Mouse (Mus musculus) embryonic facial prominence, embryonic 12.5 days (tissue): ENCODE measurements around the gene Boll. TPM values are rescaled to one million over a fixed set of nuclear protein-coding genes. Genes with fewer than 3 reads are reported as not detected.

ENCODE experiments used
- ATAC-seq: fragments of 200-750 bp; cut with Nextera tagmentation; 2 replicates; pipeline ENCODE4 v1.8.0; 2017; ENCODE audit not compliant: insufficient number of reproducible peaks, insufficient read depth, low FRiP score, low TSS enrichment
- H3K27ac ChIP-seq: fragments of 300-500 bp; sonication (generic); 2 replicates; pipeline ENCODE4 v1.5.1; 2016; ENCODE audit warnings: mild to moderate bottlenecking
- H3K27me3 ChIP-seq: fragments of 300-500 bp; sonication (generic); 2 replicates; pipeline ENCODE4 v1.6.1; 2016; ENCODE audit warnings: mild to moderate bottlenecking, moderate library complexity
- H3K36me3 ChIP-seq: fragments of 300-500 bp; sonication (generic); 2 replicates; pipeline ENCODE4 v1.6.1; 2016; ENCODE audit warnings: mild to moderate bottlenecking
- H3K4me1 ChIP-seq: fragments of 300-500 bp; sonication (generic); 2 replicates; pipeline ENCODE4 v1.6.1; 2016
- H3K4me2 ChIP-seq: fragments of 300-500 bp; sonication (generic); replicated peaks from 2 replicates; pipeline ENCODE4 v1.6.1; 2016; ENCODE audit warnings: mild to moderate bottlenecking, moderate library complexity
- H3K4me3 ChIP-seq: fragments of 300-500 bp; sonication (generic); 2 replicates; pipeline ENCODE4 v1.5.1; 2016; ENCODE audit warnings: mild to moderate bottlenecking
- H3K9ac ChIP-seq: fragments of 300-500 bp; sonication (generic); 2 replicates; pipeline ENCODE4 v1.6.1; 2016; ENCODE audit warnings: mild to moderate bottlenecking, moderate library complexity
- H3K9me3 ChIP-seq: fragments of 300-500 bp; sonication (generic); 2 replicates; pipeline ENCODE4 v1.6.1; 2016; ENCODE audit warnings: mild to moderate bottlenecking, moderate library complexity
- WGBS: fragments of 180-500 bp; shearing (Covaris S2); methylation state at CpG from one replicate; pipeline ENCODE4 v1.1.7; 2016; 5-methylcytosine and 5-hydroxymethylcytosine counted together
- polyA plus RNA-seq: library from polyadenylated mRNA; unstranded; fragments of >200 nt; fragmentation: Nextera tagmentation; extraction: Ambion mirVana; gene quantifications from 2 replicates; pipeline ENCODE4 v1.2.1, GENCODE M21; 2016

Gene Boll
- polyA plus RNA-seq: 0.43 and 0.54 TPM in 2 replicates

DNA sequence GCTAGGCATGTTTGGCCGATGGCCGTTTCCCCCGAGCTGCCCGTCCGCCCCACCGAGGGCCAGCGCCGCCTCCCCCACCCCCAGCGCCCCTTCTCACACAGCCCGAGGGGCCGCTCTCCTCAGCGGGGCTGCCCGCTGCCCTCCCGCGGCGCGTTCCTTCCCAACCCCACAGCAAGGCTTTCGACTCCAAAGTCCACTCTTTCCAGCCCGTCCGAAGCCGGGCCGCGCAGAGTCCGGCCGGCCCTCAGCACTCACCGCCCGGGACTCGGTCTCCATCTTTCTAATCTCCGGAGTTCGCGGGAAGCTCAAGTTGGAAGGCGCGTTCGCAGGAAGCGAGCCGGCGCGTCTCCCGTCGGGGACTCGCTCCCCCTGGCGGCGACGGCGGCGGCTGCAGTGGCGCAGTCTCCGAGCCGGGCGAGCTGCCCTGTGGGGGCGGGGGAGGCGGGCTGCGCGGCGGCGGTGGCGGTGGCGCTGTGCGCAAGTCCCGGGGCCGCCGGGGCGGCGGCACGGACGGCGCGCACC lies at the start of gene Boll:
TSS of gene Boll (minus strand) at position 426 of the 522 bp plus-strand sequence.
- H3K9ac ChIP-seq: no peak within 1 kb of the TSS
- no peaks in the 10 kb centered on the region for H3K4me1 ChIP-seq
- WGBS: 15% methylated on average over 54 of the region's 68 CpGs
- peak; percentile 74; the same call in 1 of the 2 replicates for ATAC-seq
- H3K9me3 ChIP-seq: peaks cover 7% of the 10 kb centered on the region
- H3K27me3 ChIP-seq: peaks cover 28% of the 10 kb centered on the region
- H3K4me2 ChIP-seq: peak within 1 kb of the TSS; percentile 54
- peak within 1 kb of the TSS; percentile 43 for H3K4me3 ChIP-seq
- H3K27ac ChIP-seq: no peak within 1 kb of the TSS
- H3K36me3 ChIP-seq: no peaks in the 10 kb centered on the region

DNA sequence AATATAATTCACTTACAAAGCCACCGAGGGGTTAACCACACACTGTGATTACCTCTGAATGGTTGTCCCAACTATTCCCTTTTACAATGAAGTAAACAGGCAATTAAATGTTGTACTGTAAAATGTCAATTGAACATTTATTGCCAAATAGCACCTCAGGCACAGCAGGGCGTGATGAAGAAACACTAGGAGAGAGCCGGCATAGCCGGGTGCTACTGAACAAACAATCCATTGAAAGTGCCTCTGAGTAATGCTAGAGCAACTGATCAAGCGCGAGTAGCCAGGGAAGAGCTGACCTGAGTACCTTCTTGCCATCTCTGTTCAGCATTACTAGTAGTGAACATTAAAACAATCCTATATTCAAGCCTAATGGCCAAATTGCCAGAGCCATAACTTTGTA lies 49.3 kb upstream of the Boll start:
- no peak overlapping the region for H3K27ac ChIP-seq
- H3K9me3 ChIP-seq: no peaks in the 10 kb centered on the region
- no peaks in the 10 kb centered on the region for H3K36me3 ChIP-seq
- no peak for ATAC-seq
- WGBS: 64% methylated on average over 6 of the region's 6 CpGs
- H3K27me3 ChIP-seq: 0 out of 2 replicates have a peak, but pooled peaks cover 4% of the 10 kb centered on the region
- H3K9ac ChIP-seq: no peak overlapping the region
- H3K4me3 ChIP-seq: no peak overlapping the region
- no peak overlapping the region for H3K4me2 ChIP-seq
- no peaks in the 10 kb centered on the region for H3K4me1 ChIP-seq

DNA sequence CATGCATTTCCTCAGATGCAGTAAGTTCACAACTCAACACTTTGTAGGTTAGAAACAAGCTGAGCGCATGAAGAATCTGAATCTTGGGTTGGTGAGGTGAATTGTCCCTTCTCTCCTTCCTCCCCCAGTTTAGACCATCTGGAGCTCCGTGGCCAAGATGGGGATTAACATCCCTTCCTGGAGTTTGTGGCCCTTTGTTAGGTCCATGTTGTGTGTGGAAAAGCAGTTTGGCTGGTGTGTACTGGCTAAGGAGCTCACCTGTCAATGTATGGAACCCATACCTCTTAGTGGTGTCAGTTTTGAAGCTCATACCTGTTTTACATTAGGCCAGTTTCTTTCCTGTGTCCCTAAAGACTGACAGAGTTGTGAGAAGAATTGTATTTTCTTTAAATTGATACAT lies 47.8 kb upstream of the Boll start:
- no peak overlapping the region for H3K4me2 ChIP-seq
- 0 out of 2 replicates have a peak, but pooled peaks cover 12% of the 10 kb centered on the region for H3K27me3 ChIP-seq
- no peak overlapping the region for H3K27ac ChIP-seq
- no peaks in the 10 kb centered on the region for H3K36me3 ChIP-seq
- WGBS: 76% methylated on average over 2 of the region's 2 CpGs
- H3K4me1 ChIP-seq: peaks cover 6% of the 10 kb centered on the region; the same call in 1 of the 2 replicates
- H3K9ac ChIP-seq: no peak overlapping the region
- no peak overlapping the region for H3K4me3 ChIP-seq
- no peaks in the 10 kb centered on the region for H3K9me3 ChIP-seq
- no peak for ATAC-seq

DNA sequence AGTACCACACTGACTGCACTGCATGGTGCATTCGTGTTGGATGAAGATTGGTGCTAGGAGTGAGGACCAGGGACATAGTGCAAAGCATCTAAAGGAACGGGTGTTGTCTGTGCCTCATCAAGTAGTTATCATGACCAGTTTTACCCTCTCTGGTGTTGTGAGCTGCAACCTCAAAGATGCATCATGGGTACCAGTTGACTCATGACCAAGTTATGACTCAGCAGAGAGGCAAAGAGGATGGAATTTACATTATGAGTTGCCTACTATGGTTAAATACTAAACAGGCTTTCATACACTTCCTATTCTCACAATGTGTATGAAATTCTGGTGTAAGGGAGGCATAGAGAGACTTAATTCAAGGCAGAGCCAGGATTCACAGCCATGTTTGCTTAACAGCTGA lies 47.4 kb upstream of the Boll start:
- WGBS: 81% methylated on average over 2 of the region's 2 CpGs
- H3K4me1 ChIP-seq: peaks cover 6% of the 10 kb centered on the region; the same call in 1 of the 2 replicates
- ATAC-seq: no peak

DNA sequence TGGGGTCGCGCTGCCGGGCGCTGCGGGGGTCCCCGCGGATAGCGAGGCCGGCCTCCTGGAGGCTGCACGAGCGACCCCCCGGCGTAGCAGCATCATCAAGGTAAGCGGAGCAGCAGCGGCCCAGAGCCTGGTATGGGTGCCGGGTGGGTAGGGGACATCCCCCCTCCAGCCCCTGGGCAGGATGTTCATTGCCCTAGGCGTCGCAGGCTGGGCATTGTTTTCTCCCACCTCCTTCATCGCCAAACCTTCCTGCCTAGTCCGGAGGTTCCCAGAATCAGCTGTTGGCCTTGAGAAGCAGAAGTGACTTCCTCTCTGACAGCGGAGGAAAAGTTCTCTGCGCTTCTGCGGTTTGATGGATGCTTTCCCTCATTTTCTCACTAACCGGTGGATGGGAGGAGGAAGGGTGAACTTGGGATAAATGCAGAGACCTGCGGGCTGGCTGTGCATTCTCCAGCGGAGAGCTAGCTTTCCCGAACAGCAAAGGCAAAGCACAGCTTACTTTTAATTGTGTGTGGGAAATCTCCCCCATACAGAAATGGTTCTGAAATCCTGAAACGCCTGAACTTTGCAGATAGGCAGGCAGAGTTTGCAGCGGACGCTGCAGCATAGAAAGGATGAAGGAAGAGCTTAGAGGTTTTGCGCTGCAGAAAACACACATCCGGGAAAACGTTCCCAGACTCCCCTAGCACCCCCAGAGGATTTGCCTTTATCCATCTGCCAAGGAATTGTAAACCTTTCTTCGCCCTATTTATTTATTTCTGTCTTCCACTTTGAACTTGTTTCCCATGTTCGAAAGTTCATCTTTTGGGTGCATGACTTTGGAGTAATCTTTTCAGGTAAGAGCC lies 43.5 kb upstream of the Boll start:
- Histone ChIP-seq H3K4me1 (peaks cover 11% of the 10 kb centered on the region; the same call in 1 of the 2 replicates), H3K4me3 (peak overlapping the region; percentile 63), H3K36me3 (no peaks in the 10 kb centered on the region), H3K27me3 (peaks cover 22% of the 10 kb centered on the region; the same call in 1 of the 2 replicates), H3K9me3 (no peaks in the 10 kb centered on the region), H3K27ac (0 out of 2 replicates have a peak overlapping the region, but pooled peaks have one; percentile 7), H3K9ac (peak overlapping the region; percentile 52), H3K4me2 (peak overlapping the region; percentile 99)
- peak; percentile 16; the same call in 1 of the 2 replicates for ATAC-seq
- WGBS: 4% methylated on average over 35 of the region's 35 CpGs

More for the DNA sequence above, 47.4 kb upstream of the Boll start:
- Histone ChIP-seq H3K27ac (no peak overlapping the region), H3K9me3 (no peaks in the 10 kb centered on the region), H3K9ac (no peak overlapping the region), H3K4me3 (no peak overlapping the region), H3K27me3 (0 out of 2 replicates have a peak, but pooled peaks cover 12% of the 10 kb centered on the region), H3K4me2 (no peak overlapping the region), H3K36me3 (no peaks in the 10 kb centered on the region)

DNA sequence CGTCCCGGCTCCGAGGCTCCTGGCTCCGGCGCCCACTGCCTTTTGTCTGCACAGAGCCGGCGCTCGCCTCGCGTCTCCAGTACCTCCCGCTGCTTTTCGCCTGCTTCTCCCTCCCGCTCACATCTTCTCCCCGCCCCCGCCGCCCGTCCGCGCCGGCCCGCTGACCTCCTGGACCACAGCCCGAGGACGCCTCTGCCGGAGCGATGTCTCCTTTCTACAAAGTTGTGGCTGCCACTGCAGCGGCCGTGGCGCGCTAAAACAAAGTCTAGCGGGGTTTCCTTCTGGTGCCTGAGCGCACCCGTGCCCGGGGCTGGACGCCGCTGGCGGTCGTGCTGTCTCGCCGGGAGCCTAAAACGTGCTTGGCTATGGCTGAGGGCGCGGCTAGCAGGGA lies 42.7 kb upstream of the Boll start:
- Histone ChIP-seq H3K4me2 (peak overlapping the region; percentile 99), H3K36me3 (no peaks in the 10 kb centered on the region), H3K9me3 (no peaks in the 10 kb centered on the region), H3K27me3 (peaks cover 22% of the 10 kb centered on the region; the same call in 1 of the 2 replicates), H3K9ac (peak overlapping the region; percentile 52), H3K4me1 (peaks cover 11% of the 10 kb centered on the region; the same call in 1 of the 2 replicates), H3K4me3 (peak overlapping the region; percentile 63), H3K27ac (0 out of 2 replicates have a peak overlapping the region, but pooled peaks have one; percentile 7)
- WGBS: under 1% methylated on average over 42 of the region's 42 CpGs
- ATAC-seq: peak; percentile 53

DNA sequence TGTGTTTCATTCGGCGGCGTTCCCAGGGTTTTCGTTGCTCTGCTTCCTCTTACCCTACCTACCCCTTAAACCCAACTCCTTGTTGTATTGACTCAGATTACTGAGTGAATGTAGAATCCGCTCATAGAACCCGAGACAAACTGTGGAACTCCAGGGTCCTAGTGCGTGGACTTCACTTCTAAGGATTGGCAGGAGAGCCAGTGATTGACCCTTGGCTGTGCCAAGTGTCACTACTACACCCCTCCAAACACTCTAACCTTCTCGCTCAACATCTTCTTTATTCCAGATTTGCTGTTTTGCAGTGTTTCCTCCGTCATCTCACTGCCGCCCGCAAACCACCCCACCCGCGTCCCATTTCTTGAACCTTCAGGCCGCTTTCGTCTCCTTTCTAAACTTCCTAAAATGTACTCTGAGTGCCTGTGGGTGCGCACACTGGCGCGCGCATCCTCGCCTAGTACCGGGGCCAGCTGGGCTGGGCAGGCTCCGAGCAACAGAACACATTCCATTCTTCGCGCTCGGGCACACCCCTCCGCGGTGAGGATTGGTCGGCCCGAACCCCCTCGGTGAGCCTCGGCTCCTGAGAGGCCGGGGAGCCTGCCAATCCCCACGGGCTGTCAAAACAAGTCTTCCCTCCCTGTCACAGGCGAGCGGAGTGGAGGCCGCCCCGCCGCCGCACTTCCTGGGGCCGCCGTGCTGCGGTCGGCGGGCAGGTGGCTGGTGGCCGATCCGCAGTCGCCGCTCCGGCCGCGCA lies 42.2 kb upstream of the Boll start, which contains the start of gene Plcl1:
TSS of gene Plcl1 (plus strand) at position 650 of the 751 bp plus-strand sequence.
- Histone ChIP-seq H3K4me2 (peak within 1 kb of the TSS; percentile 99), H3K9ac (peak within 1 kb of the TSS; percentile 52), H3K36me3 (no peaks in the 10 kb centered on the region), H3K4me1 (peaks cover 11% of the 10 kb centered on the region; the same call in 1 of the 2 replicates), H3K27me3 (peaks cover 22% of the 10 kb centered on the region; the same call in 1 of the 2 replicates), H3K27ac (0 out of 2 replicates have a peak within 1 kb of the TSS, but pooled peaks have one; percentile 7), H3K9me3 (no peaks in the 10 kb centered on the region), H3K4me3 (peak within 1 kb of the TSS; percentile 63)
- ATAC-seq: peak; percentile 100
- 3% methylated on average over 51 of the region's 51 CpGs for WGBS

DNA sequence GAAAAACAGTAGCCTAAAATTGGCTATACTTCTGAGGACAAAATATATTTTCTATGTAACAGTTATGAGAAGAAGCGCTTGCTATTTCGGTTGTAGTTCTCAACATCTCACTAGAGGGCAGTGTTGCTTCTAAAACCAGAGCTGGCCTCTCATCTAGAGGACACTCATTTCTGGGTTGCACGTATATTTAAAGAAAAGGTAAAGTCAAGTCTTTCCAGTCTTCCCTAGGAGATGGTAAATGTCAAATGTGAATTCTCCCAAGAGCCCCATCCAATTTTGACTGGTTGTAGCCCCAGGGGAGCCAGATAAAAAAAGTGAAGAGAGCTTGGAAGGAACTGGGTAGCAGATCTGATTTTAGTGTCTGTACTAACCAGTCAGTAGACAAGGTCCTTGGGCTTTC lies 41.2 kb upstream of the Boll start:
- Histone ChIP-seq H3K36me3 (no peaks in the 10 kb centered on the region), H3K4me2 (no peak overlapping the region; the same call in 1 of the 2 replicates), H3K4me3 (no peak overlapping the region), H3K4me1 (peaks cover 11% of the 10 kb centered on the region; the same call in 1 of the 2 replicates), H3K9ac (no peak overlapping the region), H3K27ac (no peak overlapping the region), H3K27me3 (peaks cover 22% of the 10 kb centered on the region; the same call in 1 of the 2 replicates), H3K9me3 (no peaks in the 10 kb centered on the region)
- WGBS: 2% methylated on average over 3 of the region's 3 CpGs
- no peak for ATAC-seq

DNA sequence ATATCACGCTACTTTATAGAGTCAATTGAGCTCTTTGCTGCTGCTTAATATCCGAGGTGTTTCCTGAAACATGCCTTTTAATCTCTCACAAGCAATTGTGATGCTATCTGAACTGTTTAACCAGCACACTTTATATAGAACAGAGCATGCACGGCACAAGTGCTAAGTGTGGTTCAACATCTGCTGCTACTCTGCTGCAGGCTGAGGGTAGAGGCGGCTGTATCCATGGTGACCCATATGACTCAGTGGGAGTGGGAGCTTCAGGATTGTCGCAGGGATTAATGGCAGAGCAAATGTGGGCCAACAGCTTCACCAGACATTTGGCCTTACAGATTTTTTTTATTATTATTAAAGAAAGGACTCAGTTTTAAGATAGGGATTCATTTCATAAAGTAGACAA lies 36.6 kb upstream of the Boll start:
- ATAC-seq: no peak
- H3K27me3 ChIP-seq: peaks cover 13% of the 10 kb centered on the region; the same call in 1 of the 2 replicates
- WGBS: 47% methylated on average over 5 of the region's 5 CpGs
- H3K27ac ChIP-seq: no peak overlapping the region
- no peak overlapping the region for H3K9ac ChIP-seq
- H3K36me3 ChIP-seq: no peaks in the 10 kb centered on the region
- H3K9me3 ChIP-seq: no peaks in the 10 kb centered on the region
- no peak overlapping the region for H3K4me3 ChIP-seq
- no peaks in the 10 kb centered on the region; the same call in 1 of the 2 replicates for H3K4me1 ChIP-seq
- no peak overlapping the region for H3K4me2 ChIP-seq

DNA sequence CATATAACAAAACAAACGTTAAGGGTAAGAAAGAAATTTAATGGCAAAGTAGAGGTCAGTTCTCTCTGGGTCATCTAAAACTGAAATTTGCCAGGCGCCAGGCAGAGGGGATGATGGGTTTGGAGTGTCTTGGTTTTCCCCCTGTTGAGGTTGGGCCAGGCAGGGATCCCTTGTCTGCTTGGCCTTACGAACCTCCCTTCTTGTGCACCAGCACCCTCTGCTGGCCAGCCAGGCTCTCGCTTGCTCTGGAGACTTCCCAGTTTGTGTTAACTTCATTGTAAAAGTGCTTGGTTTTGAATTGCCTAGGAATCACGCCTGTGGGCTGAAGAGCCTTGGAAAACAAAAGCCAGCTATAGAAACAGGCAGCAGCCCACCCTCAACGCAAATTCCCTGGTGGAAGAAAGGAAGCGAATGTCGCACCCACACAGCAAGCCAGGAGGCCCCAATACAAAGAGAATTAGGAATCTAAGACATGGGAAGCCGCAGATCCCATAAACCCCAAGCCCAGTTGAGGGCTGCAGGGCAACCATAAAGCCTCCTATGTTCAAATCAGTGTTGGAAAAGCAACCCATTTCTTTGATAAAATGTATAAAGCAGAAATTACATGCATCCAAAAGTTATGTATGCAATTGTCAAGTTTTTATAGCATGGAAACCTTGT lies 20.0 kb upstream of the Boll start:
- no peak overlapping the region for H3K4me2 ChIP-seq

More for the DNA sequence above, 20.0 kb upstream of the Boll start:
- peak; percentile 56; the same call in 1 of the 2 replicates for ATAC-seq
- Histone ChIP-seq H3K27ac (no peak overlapping the region), H3K4me3 (no peak overlapping the region), H3K9me3 (no peaks in the 10 kb centered on the region), H3K36me3 (no peaks in the 10 kb centered on the region), H3K27me3 (no peaks in the 10 kb centered on the region), H3K9ac (no peak overlapping the region), H3K4me1 (no peaks in the 10 kb centered on the region)
- 12% methylated on average over 9 of the region's 9 CpGs for WGBS
